Mouse (Mus musculus) erythroblast, adult 5-6 weeks (primary cell): ENCODE results near the gene Vmn2r51. TPM values are rescaled to one million over a fixed set of nuclear protein-coding genes. Genes with fewer than 3 reads are reported as not detected.
"Not testable (repeated sequence)": the region's sequence is repeated elsewhere in the genome, so short reads cannot be mapped to it uniquely, and the experiment has no call there.

Experiments
- ATAC-seq: replicated peaks from 2 replicates; pipeline ENCODE4 v1.8.0; 2016; ENCODE audit warnings: moderate number of reproducible peaks, mild to moderate bottlenecking, moderate TSS enrichment, inconsistent platforms; ENCODE audit not compliant: poor library complexity, low FRiP score, severe bottlenecking
- total RNA-seq, 2 experiments: library from RNA; stranded (forward) in 1 of 2; stranded (reverse) in 1 of 2; fragments of 150-400 nt in 1 of 2; fragments of 200-764, 138-1000 nt in 1 of 2; gene quantifications; 2 replicates each; pipeline versions ENCODE4 v1.2.3 to v1.2.4; 2015 to 2017; ENCODE audit warnings: low replicate concordance in 2 of 2

Gene Vmn2r51
- total RNA-seq (2015; ENCODE audit: low replicate concordance), result not detected in 2 replicates
- total RNA-seq (2017; ENCODE audit: low replicate concordance), result not detected in 2 replicates

GRCm38 (mm10) chr7:10105641-10106040, at the start of gene Vmn2r51:
Gene Vmn2r51, minus strand, starts transcription at chr7:10105741.
- ATAC-seq, result not testable (repeated sequence)

GRCm38 (mm10) chr7:10053196-10053595, 52.3 kb downstream of the Vmn2r51 start, which contains the start of gene Vmn2r50:
Gene Vmn2r50, minus strand, starts transcription at chr7:10053296.
- not testable (repeated sequence) for ATAC-seq

Other genes with a start within 250 kb of the Vmn2r51 start
- gene Vmn2r48, start 152.2 kb downstream of the Vmn2r51 start, total RNA-seq (2015; ENCODE audit: low replicate concordance), result not detected in 2 replicates
- gene Vmn2r48, start 152.2 kb downstream of the Vmn2r51 start, total RNA-seq (2017; ENCODE audit: low replicate concordance), result not detected in 2 replicates
- gene Vmn2r49, start 113.5 kb downstream of the Vmn2r51 start, total RNA-seq (2015; ENCODE audit: low replicate concordance), result not detected in 2 replicates
- not detected in 2 replicates for gene Vmn2r49, start 113.5 kb downstream of the Vmn2r51 start, total RNA-seq (2017; ENCODE audit: low replicate concordance)
- gene Vmn2r50, start 52.4 kb downstream of the Vmn2r51 start, total RNA-seq (2015; ENCODE audit: low replicate concordance), result not detected in 2 replicates
- gene Vmn2r50, start 52.4 kb downstream of the Vmn2r51 start, total RNA-seq (2017; ENCODE audit: low replicate concordance), result not detected in 2 replicates
- gene Vmn2r52, start 70.8 kb upstream of the Vmn2r51 start, total RNA-seq (2015; ENCODE audit: low replicate concordance), result not detected in 2 replicates
- gene Vmn2r52, start 70.8 kb upstream of the Vmn2r51 start, total RNA-seq (2017; ENCODE audit: low replicate concordance), result not detected in 2 replicates
- not detected in 2 replicates for gene Vmn1r66, start 172.3 kb upstream of the Vmn2r51 start, total RNA-seq (2015; ENCODE audit: low replicate concordance)
- 0.26 TPM in 1 of 2 replicates, not detected in the other for gene Vmn1r66, start 172.3 kb upstream of the Vmn2r51 start, total RNA-seq (2017; ENCODE audit: low replicate concordance)